ENCODE assay signal across 15 mouse cellular contexts in the genomic region with DNA sequence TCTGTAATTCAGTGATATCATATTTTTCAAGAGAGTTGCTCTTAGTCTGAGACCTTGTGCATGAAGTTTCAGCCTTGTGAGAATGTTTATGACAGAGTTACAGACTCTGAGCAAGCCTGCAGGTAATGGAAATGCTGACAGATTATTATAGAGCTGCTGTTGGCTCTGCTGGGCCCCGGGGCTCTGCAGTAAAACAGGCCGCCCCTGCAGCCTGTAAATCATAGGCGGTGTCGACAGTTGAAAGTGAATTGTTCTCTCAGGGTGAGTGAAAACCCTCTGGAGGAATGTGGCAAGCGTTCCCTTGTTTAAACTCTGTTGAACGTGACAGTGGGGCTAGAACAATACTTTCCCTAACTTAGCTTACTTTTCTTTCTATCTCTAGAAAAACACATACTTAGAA. TPM values are rescaled to one million over a fixed set of nuclear protein-coding genes. Genes with fewer than 3 reads are reported as not detected.
DNase-seq lines count a peak whose midpoint lies in the region; ATAC-seq and TF ChIP-seq lines count a peak whose summit lies in the region.
"Had no signal": no experiment of that assay in that cellular context is flagged by ENCODE, and none has a peak within 500 bp of the region (broad histone marks: within the 10 kb centered on the region; RNA-seq: fewer than 3 reads in every experiment).

No protein-coding gene starts in this region.

- H3K9me3 ChIP-seq in heart, embryonic 12.5 days (replicated peaks): no peaks in the 10 kb centered on the region
- H3K9me3 ChIP-seq in stomach, embryonic 15.5 days: no peaks in the 10 kb centered on the region
- H3K9me3 ChIP-seq in stomach, postnatal 0 days (ENCODE audit: control insufficient read depth, low read length): no peaks in the 10 kb centered on the region
- H3K9me3 ChIP-seq: forebrain, embryonic 10.5 days; hindbrain, embryonic 15.5 days; liver, embryonic 12.5 days; neural tube, embryonic 13.5 days had no signal

- peaks cover 42% of the 10 kb centered on the region for H3K36me3 ChIP-seq in heart, embryonic 12.5 days
- no peaks in the 10 kb centered on the region for H3K36me3 ChIP-seq in heart, adult 2 months (ENCODE audit: control insufficient read depth, insufficient read depth, low read length)
- H3K36me3 ChIP-seq in stomach, embryonic 15.5 days: 0 out of 2 replicates have a peak, but pooled peaks cover 11% of the 10 kb centered on the region
- peaks cover 5% of the 10 kb centered on the region; the same call in 1 of the 2 replicates for H3K36me3 ChIP-seq in stomach, postnatal 0 days (ENCODE audit: control insufficient read depth, insufficient read depth, low read length)
- H3K36me3 ChIP-seq: hindbrain, embryonic 15.5 days; neural tube, embryonic 13.5 days had no signal

- no peak for DNase-seq in heart, adult 2 months
- no peak for DNase-seq in stomach, postnatal 0 days (ENCODE audit: low spot score)
- DNase-seq in heart, postnatal 10 days: peak; percentile 22 to 23
- peak; percentile 55 for DNase-seq in mesoderm, embryonic 11.5 days (ENCODE audit: low read depth, low spot score)
- DNase-seq in cerebellum, postnatal 10 days: no peak
- DNase-seq: cerebellum, postnatal 25 days; thymus, postnatal 25 days had no signal

- TF ChIP-seq EP300 in heart, adult 2 months (IDR thresholded peaks at IDR 0.05; ENCODE audit: insufficient read depth, low read depth, low read length): no peak
- no peak for TF ChIP-seq EP300 in stomach, postnatal 0 days (optimal IDR thresholded peaks at IDR 0.05)

- no peaks in the 10 kb centered on the region for H3K79me2 ChIP-seq in heart, adult 2 months (replicated peaks; ENCODE audit: control insufficient read depth, insufficient read depth, low read length)

- no peak for TF ChIP-seq POLR2A in heart, adult 2 months (IDR thresholded peaks at IDR 0.05; ENCODE audit: insufficient read depth, low read depth, low read length)

- ATAC-seq in heart, embryonic 12.5 days (ENCODE audit: insufficient number of reproducible peaks, low FRiP score): 0 out of 2 replicates have a peak, but pooled peaks have one; percentile 22
- ATAC-seq in stomach, embryonic 15.5 days (ENCODE audit: insufficient read depth, low FRiP score, low read depth): no peak
- no peak for ATAC-seq in stomach, postnatal 0 days (ENCODE audit: low FRiP score, low TSS enrichment)
- ATAC-seq: CD4-positive, CD25-positive, alpha-beta regulatory T cell, adult 4 months; liver, embryonic 12.5 days; lung, postnatal 0 days had no signal

- no peak overlapping the region for H3K4me2 ChIP-seq in heart, embryonic 12.5 days
- no peak overlapping the region for H3K4me2 ChIP-seq in stomach, embryonic 15.5 days
- no peak overlapping the region for H3K4me2 ChIP-seq in stomach, postnatal 0 days (replicated peaks; ENCODE audit: low read depth)
- H3K4me2 ChIP-seq: hindbrain, embryonic 15.5 days; liver, embryonic 12.5 days; neural tube, embryonic 13.5 days had no signal

- intact Hi-C loops in heart, adult 2 months (cut with DNase I): no loop called here
- intact Hi-C loops in heart, postnatal 10 days (cut with DNase I): no loop called here

- no peak for TF ChIP-seq CTCF in heart, adult 2 months (IDR thresholded peaks at IDR 0.05)
- TF ChIP-seq CTCF in stomach, postnatal 0 days (IDR thresholded peaks at IDR 0.05; ENCODE audit: low read depth): no peak

- peaks cover 16% of the 10 kb centered on the region for H3K4me1 ChIP-seq in heart, embryonic 12.5 days (replicated peaks)
- peaks cover 1% of the 10 kb centered on the region; the same call in 1 of the 2 replicates for H3K4me1 ChIP-seq in heart, adult 2 months (ENCODE audit: control insufficient read depth, insufficient read depth, low read length)
- H3K4me1 ChIP-seq in stomach, embryonic 15.5 days: no peaks in the 10 kb centered on the region
- no peaks in the 10 kb centered on the region for H3K4me1 ChIP-seq in stomach, postnatal 0 days (replicated peaks; ENCODE audit: control insufficient read depth, insufficient read depth)
- H3K4me1 ChIP-seq: forebrain, embryonic 10.5 days; hindbrain, embryonic 15.5 days; liver, embryonic 12.5 days had no signal

- H3K9ac ChIP-seq in heart, embryonic 12.5 days: no peak overlapping the region
- no peak overlapping the region for H3K9ac ChIP-seq in heart, adult 2 months (ENCODE audit: low read depth, low read length)
- H3K9ac ChIP-seq in stomach, embryonic 15.5 days: no peak overlapping the region
- no peak overlapping the region for H3K9ac ChIP-seq in stomach, postnatal 0 days (ENCODE audit: low read length)
- H3K9ac ChIP-seq: hindbrain, embryonic 15.5 days; liver, embryonic 12.5 days; neural tube, embryonic 13.5 days had no signal

- no peak overlapping the region for H3K4me3 ChIP-seq in heart, embryonic 12.5 days
- H3K4me3 ChIP-seq in heart, adult 2 months: no peak overlapping the region
- H3K4me3 ChIP-seq in stomach, embryonic 15.5 days (replicated peaks): no peak overlapping the region
- H3K4me3 ChIP-seq in stomach, postnatal 0 days (ENCODE audit: low read depth, low read length): no peak overlapping the region
- H3K4me3 ChIP-seq: forebrain, embryonic 10.5 days; hindbrain, embryonic 15.5 days; liver, embryonic 12.5 days; neural tube, embryonic 13.5 days had no signal

- H3K27ac ChIP-seq in heart, embryonic 12.5 days (ENCODE audit: poor library complexity, severe bottlenecking): peak overlapping the region; percentile 64
- no peak overlapping the region for H3K27ac ChIP-seq in heart, adult 2 months
- H3K27ac ChIP-seq in stomach, embryonic 15.5 days: peak overlapping the region; percentile 7; the same call in 1 of the 2 replicates
- no peak overlapping the region for H3K27ac ChIP-seq in stomach, postnatal 0 days (replicated peaks)
- H3K27ac ChIP-seq: forebrain, embryonic 10.5 days; hindbrain, embryonic 15.5 days; liver, embryonic 12.5 days; neural tube, embryonic 13.5 days had no signal

- 24% methylated on average over 6 of the region's 6 CpGs for WGBS in heart, embryonic 12.5 days
- WGBS in heart, adult 2 months: 52% methylated on average over 6 of the region's 6 CpGs
- 29% methylated on average over 6 of the region's 6 CpGs for WGBS in stomach, embryonic 15.5 days
- WGBS in stomach, postnatal 0 days: 36% methylated on average over 6 of the region's 6 CpGs

- no peaks in the 10 kb centered on the region for H3K27me3 ChIP-seq in heart, embryonic 12.5 days (replicated peaks)
- H3K27me3 ChIP-seq in heart, adult 2 months (ENCODE audit: control insufficient read depth, insufficient read depth, low read length): no peaks in the 10 kb centered on the region
- H3K27me3 ChIP-seq in stomach, embryonic 15.5 days (replicated peaks): no peaks in the 10 kb centered on the region
- no peaks in the 10 kb centered on the region for H3K27me3 ChIP-seq in stomach, postnatal 0 days (ENCODE audit: control insufficient read depth, insufficient read depth, low read length)
- H3K27me3 ChIP-seq: hindbrain, embryonic 15.5 days; liver, embryonic 12.5 days; neural tube, embryonic 13.5 days had no signal

RNA-seq across cellular contexts. Expression of gene Kif14, which starts 46.2 kb away (rescaled TPM):
- polyA plus RNA-seq in heart, embryonic 12.5 days (2016; fragmentation: Nextera tagmentation; extraction: Ambion mirVana): 5.7 and 6.8 TPM in 2 replicates
- under 1 TPM; 0.08 to 0.30 TPM for total RNA-seq in heart, adult 2 months (2021)
- polyA plus RNA-seq in heart, adult 2 months (2012; rRNA removed): 0.02 and 0.03 TPM in 2 replicates
- 5.2 and 6.6 TPM in 2 replicates for polyA plus RNA-seq in stomach, embryonic 15.5 days (2015; fragmentation: Nextera tagmentation; extraction: Ambion mirVana)
- polyA plus RNA-seq in stomach, postnatal 0 days (2015; fragmentation: Nextera tagmentation; extraction: Ambion mirVana): 0.63 and 1.1 TPM in 2 replicates
- total RNA-seq in heart, postnatal 10 days (2021): 1 to 10 TPM; 1.9 to 2.8 TPM

Comparison
In these comparisons a context has a peak if more than half of its experiments do, and no peak if none do; other contexts are left out.
1. H3K27ac ChIP-seq: peak in heart, embryonic 12.5 days (single experiment) and stomach, embryonic 15.5 days (single experiment); none in heart, adult 2 months (single experiment) and stomach, postnatal 0 days (single experiment).
2. DNase-seq: peak in heart, postnatal 10 days (2 of 2) and mesoderm, embryonic 11.5 days (single experiment); none in heart, adult 2 months (0 of 2), stomach, postnatal 0 days (single experiment) and cerebellum, postnatal 10 days (0 of 2).